Mouse (Mus musculus): ENCODE data around the gene Eif2b4. TPM values are rescaled to one million over a fixed set of nuclear protein-coding genes. Genes with fewer than 3 reads are reported as not detected.

Eif2b4 gene
- polyA plus RNA-seq, 1 experiment from 2014 or later = 60.2 TPM

GRCm38 (mm10) chr5:31154152-31154553 lies 39.1 kb downstream of the Eif2b4 start, which contains the start of gene Mpv17:
TSS of gene Mpv17 (minus strand) at chr5:31154251.
- Histone ChIP-seq H3K9ac (replicated peaks; ENCODE audit: low read depth, low read length) (peak within 1 kb of the TSS; percentile 28), H3K9me3 (ENCODE audit: control insufficient read depth, low read depth, low read length) (no peaks in the 10 kb centered on the region), H3K4me2 (replicated peaks; ENCODE audit: low read depth, low read length) (peak within 1 kb of the TSS; percentile 71), H3K4me1 (ENCODE audit: control insufficient read depth, insufficient read depth, low read length) (peaks cover 6% of the 10 kb centered on the region), H3K27me3 (ENCODE audit: control insufficient read depth, insufficient read depth, low read length) (no peaks in the 10 kb centered on the region), H3K4me3 (ENCODE audit: low read depth, low read length) (peak within 1 kb of the TSS; percentile 49), H3K36me3 (ENCODE audit: control insufficient read depth, insufficient read depth, low read length) (peaks cover 25% of the 10 kb centered on the region), H3K27ac (ENCODE audit: low read length) (peak within 1 kb of the TSS; percentile 12; the same call in 1 of the 2 replicates)
- under 1% methylated on average over 19 of the region's 19 CpGs for WGBS
- ATAC-seq (ENCODE audit: insufficient number of reproducible peaks, insufficient read depth, low FRiP score, low read depth) = peak; percentile 97

- Histone ChIP-seq H3K27ac (ENCODE audit: low read length) (no peak overlapping the region; the same call in 1 of the 2 replicates), H3K9ac (replicated peaks; ENCODE audit: low read depth, low read length) (peak overlapping the region; percentile 28), H3K4me2 (replicated peaks; ENCODE audit: low read depth, low read length) (peak overlapping the region; percentile 71), H3K4me3 (ENCODE audit: low read depth, low read length) (peak overlapping the region; percentile 49), H3K4me1 (ENCODE audit: control insufficient read depth, insufficient read depth, low read length) (peaks cover 6% of the 10 kb centered on the region), H3K9me3 (ENCODE audit: control insufficient read depth, low read depth, low read length) (no peaks in the 10 kb centered on the region), H3K36me3 (ENCODE audit: control insufficient read depth, insufficient read depth, low read length) (peaks cover 20% of the 10 kb centered on the region), H3K27me3 (ENCODE audit: control insufficient read depth, insufficient read depth, low read length) (no peaks in the 10 kb centered on the region)
- 0 out of 2 replicates have a peak, but pooled peaks have one; percentile 3 for ATAC-seq (ENCODE audit: insufficient number of reproducible peaks, insufficient read depth, low FRiP score, low read depth)
- 32% methylated on average over 6 of the region's 6 CpGs for WGBS
Measured at GRCm38 (mm10) chr5:31153516-31154151, 39.6 kb downstream of the Eif2b4 start.

GRCm38 (mm10) chr5:31151746-31152145 lies 41.5 kb downstream of the Eif2b4 start:
- ATAC-seq (ENCODE audit: insufficient number of reproducible peaks, insufficient read depth, low FRiP score, low read depth) = no peak
- H3K9me3 ChIP-seq (ENCODE audit: control insufficient read depth, low read depth, low read length) = no peaks in the 10 kb centered on the region
- peaks cover under 1% of the 10 kb centered on the region for H3K36me3 ChIP-seq (ENCODE audit: control insufficient read depth, insufficient read depth, low read length)
- H3K4me1 ChIP-seq (ENCODE audit: control insufficient read depth, insufficient read depth, low read length) = peaks cover 6% of the 10 kb centered on the region
- H3K4me3 ChIP-seq (ENCODE audit: low read depth, low read length) = no peak overlapping the region
- H3K9ac ChIP-seq (replicated peaks; ENCODE audit: low read depth, low read length) = no peak overlapping the region
- WGBS = 85% methylated on average over 3 of the region's 3 CpGs
- no peaks in the 10 kb centered on the region for H3K27me3 ChIP-seq (ENCODE audit: control insufficient read depth, insufficient read depth, low read length)
- no peak overlapping the region for H3K27ac ChIP-seq (ENCODE audit: low read length)
- H3K4me2 ChIP-seq (replicated peaks; ENCODE audit: low read depth, low read length) = no peak overlapping the region

- Histone ChIP-seq H3K36me3 (ENCODE audit: control insufficient read depth, insufficient read depth, low read length) (no peaks in the 10 kb centered on the region; the same call in none of the 2 replicates), H3K9ac (replicated peaks; ENCODE audit: low read depth, low read length) (no peak overlapping the region), H3K4me1 (ENCODE audit: control insufficient read depth, insufficient read depth, low read length) (peaks cover 6% of the 10 kb centered on the region), H3K9me3 (ENCODE audit: control insufficient read depth, low read depth, low read length) (no peaks in the 10 kb centered on the region), H3K27me3 (ENCODE audit: control insufficient read depth, insufficient read depth, low read length) (no peaks in the 10 kb centered on the region), H3K4me2 (replicated peaks; ENCODE audit: low read depth, low read length) (no peak overlapping the region), H3K27ac (ENCODE audit: low read length) (no peak overlapping the region), H3K4me3 (ENCODE audit: low read depth, low read length) (no peak overlapping the region)
- ATAC-seq (ENCODE audit: insufficient number of reproducible peaks, insufficient read depth, low FRiP score, low read depth) = no peak
- 93% methylated on average over 4 of the region's 4 CpGs for WGBS
Measured at GRCm38 (mm10) chr5:31149781-31150180, 43.4 kb downstream of the Eif2b4 start.

- no peak for ATAC-seq (ENCODE audit: insufficient number of reproducible peaks, insufficient read depth, low FRiP score, low read depth)
- H3K9ac ChIP-seq (replicated peaks; ENCODE audit: low read depth, low read length) = no peak overlapping the region
Measured at GRCm38 (mm10) chr5:31138968-31139425, 54.2 kb downstream of the Eif2b4 start.

GRCm38 (mm10) chr5:31138241-31138967 lies 54.8 kb downstream of the Eif2b4 start, which contains the start of gene Ucn:
TSS of gene Ucn (minus strand) at chr5:31138829.
- ATAC-seq (ENCODE audit: insufficient number of reproducible peaks, insufficient read depth, low FRiP score, low read depth) = no peak
- Histone ChIP-seq H3K4me2 (replicated peaks; ENCODE audit: low read depth, low read length) (peak within 1 kb of the TSS; percentile 16), H3K27ac (ENCODE audit: low read length) (no peak within 1 kb of the TSS), H3K4me3 (ENCODE audit: low read depth, low read length) (peak within 1 kb of the TSS; percentile 9; the same call in 1 of the 2 replicates), H3K27me3 (ENCODE audit: control insufficient read depth, insufficient read depth, low read length) (peaks cover 48% of the 10 kb centered on the region), H3K4me1 (ENCODE audit: control insufficient read depth, insufficient read depth, low read length) (0 out of 2 replicates have a peak, but pooled peaks cover 9% of the 10 kb centered on the region), H3K9ac (replicated peaks; ENCODE audit: low read depth, low read length) (no peak within 1 kb of the TSS), H3K9me3 (ENCODE audit: control insufficient read depth, low read depth, low read length) (no peaks in the 10 kb centered on the region), H3K36me3 (ENCODE audit: control insufficient read depth, insufficient read depth, low read length) (no peaks in the 10 kb centered on the region)
- 2% methylated on average over 52 of the region's 52 CpGs for WGBS

More at GRCm38 (mm10) chr5:31138968-31139425, 54.2 kb downstream of the Eif2b4 start:
- H3K9me3 ChIP-seq (ENCODE audit: control insufficient read depth, low read depth, low read length) = no peaks in the 10 kb centered on the region
- WGBS = 12% methylated on average over 9 of the region's 9 CpGs
- peaks cover 48% of the 10 kb centered on the region for H3K27me3 ChIP-seq (ENCODE audit: control insufficient read depth, insufficient read depth, low read length)
- no peak overlapping the region for H3K27ac ChIP-seq (ENCODE audit: low read length)
- no peak overlapping the region; the same call in 1 of the 2 replicates for H3K4me2 ChIP-seq (replicated peaks; ENCODE audit: low read depth, low read length)
- 0 out of 2 replicates have a peak, but pooled peaks cover 9% of the 10 kb centered on the region for H3K4me1 ChIP-seq (ENCODE audit: control insufficient read depth, insufficient read depth, low read length)
- no peaks in the 10 kb centered on the region for H3K36me3 ChIP-seq (ENCODE audit: control insufficient read depth, insufficient read depth, low read length)
- 0 out of 2 replicates have a peak overlapping the region, but pooled peaks have one; percentile 8 for H3K4me3 ChIP-seq (ENCODE audit: low read depth, low read length)

- Histone ChIP-seq H3K27ac (ENCODE audit: low read length) (no peak overlapping the region), H3K4me3 (ENCODE audit: low read depth, low read length) (peak overlapping the region; percentile 9; the same call in 1 of the 2 replicates), H3K27me3 (ENCODE audit: control insufficient read depth, insufficient read depth, low read length) (peaks cover 48% of the 10 kb centered on the region), H3K9ac (replicated peaks; ENCODE audit: low read depth, low read length) (no peak overlapping the region), H3K4me2 (replicated peaks; ENCODE audit: low read depth, low read length) (no peak overlapping the region; the same call in 1 of the 2 replicates), H3K4me1 (ENCODE audit: control insufficient read depth, insufficient read depth, low read length) (0 out of 2 replicates have a peak, but pooled peaks cover 9% of the 10 kb centered on the region), H3K9me3 (ENCODE audit: control insufficient read depth, low read depth, low read length) (no peaks in the 10 kb centered on the region), H3K36me3 (ENCODE audit: control insufficient read depth, insufficient read depth, low read length) (no peaks in the 10 kb centered on the region)
- ATAC-seq (ENCODE audit: insufficient number of reproducible peaks, insufficient read depth, low FRiP score, low read depth) = no peak
- WGBS = 2% methylated on average over 13 of the region's 13 CpGs
Measured at GRCm38 (mm10) chr5:31137658-31138057, 55.6 kb downstream of the Eif2b4 start.
